Mouse (Mus musculus): ENCODE data around the gene Fbxo42. TPM values are rescaled to one million over a fixed set of nuclear protein-coding genes. Genes with fewer than 3 reads are reported as not detected.

Fbxo42 gene
- polyA plus RNA-seq, 1 experiment from 2014 or later: 21.8 TPM

Other genes with a start within 250 kb of the Fbxo42 start
- 2.9 and 6.3 TPM in 2 replicates for gene Padi2, start 241.6 kb upstream of the Fbxo42 start, polyA plus RNA-seq (2016; fragmentation: Nextera tagmentation; extraction: Ambion mirVana)
- gene Sdhb, start 186.7 kb upstream of the Fbxo42 start, polyA plus RNA-seq (2016; fragmentation: Nextera tagmentation; extraction: Ambion mirVana): 605 and 778 TPM in 2 replicates
- gene Atp13a2, start 161.0 kb upstream of the Fbxo42 start, polyA plus RNA-seq (2016; fragmentation: Nextera tagmentation; extraction: Ambion mirVana): 34.9 and 37.8 TPM in 2 replicates
- gene Mfap2, start 137.5 kb upstream of the Fbxo42 start, polyA plus RNA-seq (2016; fragmentation: Nextera tagmentation; extraction: Ambion mirVana): 159 and 233 TPM in 2 replicates
- gene Crocc, start 87.4 kb upstream of the Fbxo42 start, polyA plus RNA-seq (2016; fragmentation: Nextera tagmentation; extraction: Ambion mirVana): 4.7 and 6.4 TPM in 2 replicates
- 41.9 and 53.4 TPM in 2 replicates for gene Necap2, start 69.6 kb upstream of the Fbxo42 start, polyA plus RNA-seq (2016; fragmentation: Nextera tagmentation; extraction: Ambion mirVana)
- gene Spata21, start 59.6 kb upstream of the Fbxo42 start, polyA plus RNA-seq (2016; fragmentation: Nextera tagmentation; extraction: Ambion mirVana): 0.05 TPM in 1 of 2 replicates, not detected in the other
- 36.6 and 39.0 TPM in 2 replicates for gene Szrd1, start 8.1 kb upstream of the Fbxo42 start, polyA plus RNA-seq (2016; fragmentation: Nextera tagmentation; extraction: Ambion mirVana)
- 2.6 and 4.0 TPM in 2 replicates for gene Rsg1, start 66.0 kb downstream of the Fbxo42 start, polyA plus RNA-seq (2016; fragmentation: Nextera tagmentation; extraction: Ambion mirVana)
- gene Arhgef19, start 91.6 kb downstream of the Fbxo42 start, polyA plus RNA-seq (2016; fragmentation: Nextera tagmentation; extraction: Ambion mirVana): 1.2 and 3.7 TPM in 2 replicates
- gene Epha2, start 153.3 kb downstream of the Fbxo42 start, polyA plus RNA-seq (2016; fragmentation: Nextera tagmentation; extraction: Ambion mirVana): 5.2 and 6.3 TPM in 2 replicates
- gene Fam131c, start 220.3 kb downstream of the Fbxo42 start, polyA plus RNA-seq (2016; fragmentation: Nextera tagmentation; extraction: Ambion mirVana): 0.62 and 1.2 TPM in 2 replicates

Measured in heart, embryonic 10.5 days (tissue).